Mouse (Mus musculus) hindbrain, embryonic 16.5 days (tissue): ENCODE results near the gene Supt5. TPM values are rescaled to one million over a fixed set of nuclear protein-coding genes. Genes with fewer than 3 reads are reported as not detected.

ENCODE experiments used
- ATAC-seq: fragments of 200-750 bp; cut with Nextera tagmentation; 2 replicates; pipeline ENCODE4 v1.8.0; 2017; ENCODE audit warnings: moderate TSS enrichment, moderate library complexity
- H3K27ac ChIP-seq: fragments of 300-500 bp; sonication (generic); 2 replicates; pipeline ENCODE4 v1.5.1; 2014; ENCODE audit warnings: low read depth, mild to moderate bottlenecking, control low read depth, low read length, moderate library complexity
- H3K27me3 ChIP-seq: fragments of 300-500 bp; sonication (generic); replicated peaks from 2 replicates; pipeline ENCODE4 v1.6.1; 2014; ENCODE audit warnings: low read length; ENCODE audit not compliant: control insufficient read depth, insufficient read depth
- H3K36me3 ChIP-seq: fragments of 300-500 bp; sonication (generic); 2 replicates; pipeline ENCODE4 v1.6.1; 2014; ENCODE audit warnings: mild to moderate bottlenecking, low read length, moderate library complexity, mixed read lengths; ENCODE audit not compliant: control insufficient read depth, insufficient read depth
- H3K4me1 ChIP-seq: fragments of 300-500 bp; sonication (generic); 2 replicates; pipeline ENCODE4 v1.6.1; 2014; ENCODE audit warnings: low read depth, low read length; ENCODE audit not compliant: control insufficient read depth, insufficient read depth
- H3K4me2 ChIP-seq: fragments of 300-500 bp; sonication (generic); 2 replicates; pipeline ENCODE4 v1.6.1; 2014; ENCODE audit warnings: mild to moderate bottlenecking, low read length, control low read depth, moderate library complexity
- H3K4me3 ChIP-seq: fragments of 300-500 bp; sonication (generic); 2 replicates; pipeline ENCODE4 v1.5.1; 2014; ENCODE audit warnings: mild to moderate bottlenecking, low read length, control low read depth, moderate library complexity
- H3K9ac ChIP-seq: fragments of 300-500 bp; sonication (generic); 2 replicates; pipeline ENCODE4 v1.6.1; 2014; ENCODE audit warnings: low read depth, mild to moderate bottlenecking, control low read depth, low read length, moderate library complexity
- H3K9me3 ChIP-seq: fragments of 300-500 bp; sonication (generic); 2 replicates; pipeline ENCODE4 v1.6.1; 2014; ENCODE audit warnings: mild to moderate bottlenecking, low read length, moderate library complexity; ENCODE audit not compliant: control insufficient read depth
- WGBS: fragments of 180-500 bp; shearing (Covaris S2); extraction: QIAGEN DNeasy Blood & Tissue Kit; methylation state at CpG from one replicate; pipeline ENCODE4 v1.1.7; 2014; 5-methylcytosine and 5-hydroxymethylcytosine counted together
- polyA plus RNA-seq: library from polyadenylated mRNA; unstranded; fragments of >200 nt; fragmentation: Nextera tagmentation; extraction: Ambion mirVana; gene quantifications from 2 replicates; pipeline ENCODE4 v1.2.1, GENCODE M21; 2015

Supt5 gene
- polyA plus RNA-seq, 1 experiment from 2014 or later = 94.9 TPM

GRCm38 (mm10) chr7:28382347-28382951, 43.9 kb upstream of the Supt5 start:
- Histone ChIP-seq H3K27me3 (no peaks in the 10 kb centered on the region), H3K4me1 (peaks cover 25% of the 10 kb centered on the region), H3K4me3 (no peak overlapping the region), H3K27ac (no peak overlapping the region), H3K9ac (no peak overlapping the region), H3K4me2 (peak overlapping the region; percentile 43), H3K36me3 (peaks cover 2% of the 10 kb centered on the region; the same call in 1 of the 2 replicates), H3K9me3 (no peaks in the 10 kb centered on the region)
- no peak for ATAC-seq
- WGBS = 69% methylated on average over 10 of the region's 12 CpGs

GRCm38 (mm10) chr7:28381938-28382337, 43.4 kb upstream of the Supt5 start:
- Histone ChIP-seq H3K4me3 (peak overlapping the region; percentile 21), H3K9ac (peak overlapping the region; percentile 48; the same call in 1 of the 2 replicates), H3K4me1 (peaks cover 25% of the 10 kb centered on the region), H3K4me2 (peak overlapping the region; percentile 43), H3K27ac (peak overlapping the region; percentile 51), H3K36me3 (no peaks in the 10 kb centered on the region), H3K9me3 (no peaks in the 10 kb centered on the region), H3K27me3 (no peaks in the 10 kb centered on the region)
- ATAC-seq = no peak
- WGBS = 5% methylated on average over 17 of the region's 20 CpGs

- Histone ChIP-seq H3K4me2 (peak overlapping the region; percentile 43), H3K36me3 (no peaks in the 10 kb centered on the region), H3K4me1 (peaks cover 28% of the 10 kb centered on the region), H3K27me3 (no peaks in the 10 kb centered on the region), H3K9me3 (no peaks in the 10 kb centered on the region), H3K27ac (peak overlapping the region; percentile 51), H3K9ac (peak overlapping the region; percentile 42; the same call in 1 of the 2 replicates), H3K4me3 (peak overlapping the region; percentile 0; the same call in 1 of the 2 replicates)
- peak; percentile 24; the same call in 1 of the 2 replicates for ATAC-seq
- WGBS = 12% methylated on average over 27 of the region's 30 CpGs
Observed at GRCm38 (mm10) chr7:28381017-28381790, 42.7 kb upstream of the Supt5 start.

GRCm38 (mm10) chr7:28380237-28381016, 41.9 kb upstream of the Supt5 start, which contains the start of gene Zfp36:
Zfp36 (minus strand) TSS chr7:28380253.
- Histone ChIP-seq H3K27me3 (no peaks in the 10 kb centered on the region), H3K9ac (peak within 1 kb of the TSS; percentile 70), H3K36me3 (no peaks in the 10 kb centered on the region), H3K4me1 (peaks cover 34% of the 10 kb centered on the region), H3K4me3 (peak within 1 kb of the TSS; percentile 53), H3K9me3 (no peaks in the 10 kb centered on the region), H3K4me2 (peak within 1 kb of the TSS; percentile 70), H3K27ac (peak within 1 kb of the TSS; percentile 72)
- no peak for ATAC-seq
- 56% methylated on average over 17 of the region's 17 CpGs for WGBS

- Histone ChIP-seq H3K9me3 (no peaks in the 10 kb centered on the region), H3K4me3 (peak overlapping the region; percentile 53), H3K4me2 (peak overlapping the region; percentile 70), H3K27ac (peak overlapping the region; percentile 72), H3K4me1 (peaks cover 36% of the 10 kb centered on the region), H3K27me3 (no peaks in the 10 kb centered on the region), H3K36me3 (no peaks in the 10 kb centered on the region), H3K9ac (peak overlapping the region; percentile 70)
- ATAC-seq = peak; percentile 31
- WGBS = under 1% methylated on average over 52 of the region's 53 CpGs
Observed at GRCm38 (mm10) chr7:28378769-28379651, 40.5 kb upstream of the Supt5 start.

GRCm38 (mm10) chr7:28378066-28378690, 39.6 kb upstream of the Supt5 start:
- WGBS = 52% methylated on average over 31 of the region's 32 CpGs
- Histone ChIP-seq H3K36me3 (no peaks in the 10 kb centered on the region), H3K4me2 (peak overlapping the region; percentile 70), H3K4me3 (peak overlapping the region; percentile 53), H3K9ac (peak overlapping the region; percentile 70), H3K9me3 (no peaks in the 10 kb centered on the region), H3K4me1 (peaks cover 36% of the 10 kb centered on the region), H3K27me3 (no peaks in the 10 kb centered on the region), H3K27ac (0 out of 2 replicates have a peak overlapping the region, but pooled peaks have one; percentile 72)
- no peak for ATAC-seq

GRCm38 (mm10) chr7:28377190-28378065, 38.9 kb upstream of the Supt5 start:
- no peak for ATAC-seq
- Histone ChIP-seq H3K9ac (peak overlapping the region; percentile 36), H3K27ac (no peak overlapping the region), H3K36me3 (no peaks in the 10 kb centered on the region), H3K4me3 (peak overlapping the region; percentile 14), H3K27me3 (no peaks in the 10 kb centered on the region), H3K4me2 (peak overlapping the region; percentile 70), H3K4me1 (peaks cover 32% of the 10 kb centered on the region), H3K9me3 (no peaks in the 10 kb centered on the region)
- WGBS = 68% methylated on average over 18 of the region's 18 CpGs
